Mouse (Mus musculus): Measurements from ENCODE around the gene Gm45785. TPM values are rescaled to one million over a fixed set of nuclear protein-coding genes. Genes with fewer than 3 reads are reported as not detected.

Gm45785 gene
- polyA plus RNA-seq, 1 experiment from 2014 or later: not detected

GRCm38 (mm10) chr7:140848591-140848990 lies 7.5 kb downstream of the Gm45785 start:
- Histone ChIP-seq H3K4me1 (ENCODE audit: insufficient read depth, low read length) (0 out of 2 replicates have a peak, but pooled peaks cover 2% of the 10 kb centered on the region), H3K36me3 (ENCODE audit: insufficient read depth, low read length) (peaks cover 22% of the 10 kb centered on the region), H3K27ac (ENCODE audit: low read length) (no peak overlapping the region), H3K4me2 (replicated peaks; ENCODE audit: low read depth, low read length) (no peak overlapping the region), H3K9me3 (ENCODE audit: low read length) (no peaks in the 10 kb centered on the region), H3K9ac (replicated peaks; ENCODE audit: low read length) (no peak overlapping the region), H3K4me3 (ENCODE audit: low read length) (no peak overlapping the region), H3K27me3 (ENCODE audit: insufficient read depth, low read length) (no peaks in the 10 kb centered on the region)
- ATAC-seq (ENCODE audit: low FRiP score, low TSS enrichment): no peak
- 88% methylated on average over 10 of the region's 10 CpGs for WGBS

GRCm38 (mm10) chr7:140847755-140848580 lies 8.2 kb downstream of the Gm45785 start, which contains the start of gene Odf3:
Gene Odf3 (plus strand): TSS chr7:140847805.
- 63% methylated on average over 11 of the region's 11 CpGs for WGBS

GRCm38 (mm10) chr7:140846676-140847075 lies 9.5 kb downstream of the Gm45785 start:
- H3K27ac ChIP-seq (ENCODE audit: low read length): no peak overlapping the region
- no peak overlapping the region for H3K4me3 ChIP-seq (ENCODE audit: low read length)
- peaks cover 4% of the 10 kb centered on the region for H3K36me3 ChIP-seq (ENCODE audit: insufficient read depth, low read length)
- no peak overlapping the region for H3K4me2 ChIP-seq (replicated peaks; ENCODE audit: low read depth, low read length)
- H3K4me1 ChIP-seq (ENCODE audit: insufficient read depth, low read length): 0 out of 2 replicates have a peak, but pooled peaks cover 2% of the 10 kb centered on the region
- no peak for ATAC-seq (ENCODE audit: low FRiP score, low TSS enrichment)
- peaks cover 2% of the 10 kb centered on the region; the same call in 1 of the 2 replicates for H3K27me3 ChIP-seq (ENCODE audit: insufficient read depth, low read length)
- H3K9me3 ChIP-seq (ENCODE audit: low read length): no peaks in the 10 kb centered on the region
- WGBS: 80% methylated on average over 10 of the region's 10 CpGs
- no peak overlapping the region for H3K9ac ChIP-seq (replicated peaks; ENCODE audit: low read length)

More at GRCm38 (mm10) chr7:140847755-140848580, 8.2 kb downstream of the Gm45785 start, which contains the start of gene Odf3:
- H3K9me3 ChIP-seq (ENCODE audit: low read length): no peaks in the 10 kb centered on the region
- no peak within 1 kb of the TSS for H3K4me2 ChIP-seq (replicated peaks; ENCODE audit: low read depth, low read length)
- H3K27me3 ChIP-seq (ENCODE audit: insufficient read depth, low read length): peaks cover 2% of the 10 kb centered on the region; the same call in 1 of the 2 replicates
- no peak within 1 kb of the TSS for H3K4me3 ChIP-seq (ENCODE audit: low read length)
- peaks cover 16% of the 10 kb centered on the region for H3K36me3 ChIP-seq (ENCODE audit: insufficient read depth, low read length)
- no peak within 1 kb of the TSS for H3K27ac ChIP-seq (ENCODE audit: low read length)
- no peak for ATAC-seq (ENCODE audit: low FRiP score, low TSS enrichment)
- 0 out of 2 replicates have a peak, but pooled peaks cover 2% of the 10 kb centered on the region for H3K4me1 ChIP-seq (ENCODE audit: insufficient read depth, low read length)
- H3K9ac ChIP-seq (replicated peaks; ENCODE audit: low read length): 0 out of 2 replicates have a peak within 1 kb of the TSS, but pooled peaks have one; percentile 5

- Histone ChIP-seq H3K27me3 (ENCODE audit: insufficient read depth, low read length) (peaks cover 7% of the 10 kb centered on the region; the same call in 1 of the 2 replicates), H3K4me1 (ENCODE audit: insufficient read depth, low read length) (0 out of 2 replicates have a peak, but pooled peaks cover 2% of the 10 kb centered on the region), H3K9me3 (ENCODE audit: low read length) (no peaks in the 10 kb centered on the region), H3K4me2 (replicated peaks; ENCODE audit: low read depth, low read length) (no peak overlapping the region), H3K36me3 (ENCODE audit: insufficient read depth, low read length) (no peaks in the 10 kb centered on the region), H3K4me3 (ENCODE audit: low read length) (no peak overlapping the region), H3K27ac (ENCODE audit: low read length) (no peak overlapping the region), H3K9ac (replicated peaks; ENCODE audit: low read length) (no peak overlapping the region)
- ATAC-seq (ENCODE audit: low FRiP score, low TSS enrichment): no peak
- WGBS: 55% methylated on average over 4 of the region's 4 CpGs
Observed at GRCm38 (mm10) chr7:140845683-140846082, 10.4 kb downstream of the Gm45785 start.

- H3K36me3 ChIP-seq (ENCODE audit: insufficient read depth, low read length): no peaks in the 10 kb centered on the region
- H3K4me2 ChIP-seq (replicated peaks; ENCODE audit: low read depth, low read length): no peak within 1 kb of the TSS
- no peak within 1 kb of the TSS for H3K9ac ChIP-seq (replicated peaks; ENCODE audit: low read length)
- H3K4me3 ChIP-seq (ENCODE audit: low read length): no peak within 1 kb of the TSS
- 29% methylated on average over 14 of the region's 14 CpGs for WGBS
- H3K27me3 ChIP-seq (ENCODE audit: insufficient read depth, low read length): peaks cover 10% of the 10 kb centered on the region; the same call in 1 of the 2 replicates
- no peaks in the 10 kb centered on the region for H3K9me3 ChIP-seq (ENCODE audit: low read length)
- H3K27ac ChIP-seq (ENCODE audit: low read length): no peak within 1 kb of the TSS
- peak; percentile 83 for ATAC-seq (ENCODE audit: low FRiP score, low TSS enrichment)
- 0 out of 2 replicates have a peak, but pooled peaks cover 2% of the 10 kb centered on the region for H3K4me1 ChIP-seq (ENCODE audit: insufficient read depth, low read length)
Observed at GRCm38 (mm10) chr7:140844905-140845665, 11.0 kb downstream of the Gm45785 start, which contains the start of gene Scgb1c1. Gene Scgb1c1 (plus strand): TSS chr7:140845547.

- Histone ChIP-seq H3K27me3 (ENCODE audit: insufficient read depth, low read length) (peaks cover 10% of the 10 kb centered on the region; the same call in 1 of the 2 replicates), H3K9ac (replicated peaks; ENCODE audit: low read length) (no peak overlapping the region), H3K27ac (ENCODE audit: low read length) (no peak overlapping the region), H3K4me3 (ENCODE audit: low read length) (no peak overlapping the region), H3K4me1 (ENCODE audit: insufficient read depth, low read length) (0 out of 2 replicates have a peak, but pooled peaks cover 2% of the 10 kb centered on the region), H3K4me2 (replicated peaks; ENCODE audit: low read depth, low read length) (no peak overlapping the region), H3K9me3 (ENCODE audit: low read length) (no peaks in the 10 kb centered on the region), H3K36me3 (ENCODE audit: insufficient read depth, low read length) (no peaks in the 10 kb centered on the region)
- no peak for ATAC-seq (ENCODE audit: low FRiP score, low TSS enrichment)
- 77% methylated on average over 7 of the region's 7 CpGs for WGBS
Observed at GRCm38 (mm10) chr7:140843806-140844205, 12.3 kb downstream of the Gm45785 start.

- H3K9me3 ChIP-seq (ENCODE audit: low read length): no peaks in the 10 kb centered on the region
- H3K27ac ChIP-seq (ENCODE audit: low read length): no peak overlapping the region
- H3K27me3 ChIP-seq (ENCODE audit: insufficient read depth, low read length): peaks cover 10% of the 10 kb centered on the region; the same call in 1 of the 2 replicates
- 0 out of 2 replicates have a peak, but pooled peaks cover 2% of the 10 kb centered on the region for H3K4me1 ChIP-seq (ENCODE audit: insufficient read depth, low read length)
- H3K9ac ChIP-seq (replicated peaks; ENCODE audit: low read length): no peak overlapping the region
- no peak overlapping the region for H3K4me2 ChIP-seq (replicated peaks; ENCODE audit: low read depth, low read length)
- no peaks in the 10 kb centered on the region for H3K36me3 ChIP-seq (ENCODE audit: insufficient read depth, low read length)
- ATAC-seq (ENCODE audit: low FRiP score, low TSS enrichment): no peak
- 39% methylated on average over 19 of the region's 19 CpGs for WGBS
- no peak overlapping the region for H3K4me3 ChIP-seq (ENCODE audit: low read length)
Observed at GRCm38 (mm10) chr7:140840750-140841735, 15.1 kb downstream of the Gm45785 start.

GRCm38 (mm10) chr7:140839556-140839955 lies 16.6 kb downstream of the Gm45785 start:
- Histone ChIP-seq H3K4me2 (replicated peaks; ENCODE audit: low read depth, low read length) (no peak overlapping the region), H3K4me3 (ENCODE audit: low read length) (no peak overlapping the region), H3K9ac (replicated peaks; ENCODE audit: low read length) (no peak overlapping the region), H3K4me1 (ENCODE audit: insufficient read depth, low read length) (no peaks in the 10 kb centered on the region), H3K27me3 (ENCODE audit: insufficient read depth, low read length) (peaks cover 10% of the 10 kb centered on the region; the same call in 1 of the 2 replicates), H3K27ac (ENCODE audit: low read length) (no peak overlapping the region), H3K9me3 (ENCODE audit: low read length) (no peaks in the 10 kb centered on the region), H3K36me3 (ENCODE audit: insufficient read depth, low read length) (no peaks in the 10 kb centered on the region)
- ATAC-seq (ENCODE audit: low FRiP score, low TSS enrichment): no peak
- 45% methylated on average over 5 of the region's 5 CpGs for WGBS

Data from kidney, embryonic 16.5 days (tissue).